Mouse (Mus musculus): ENCODE measurements around the gene Vps16. TPM values are rescaled to one million over a fixed set of nuclear protein-coding genes. Genes with fewer than 3 reads are reported as not detected.

The Vps16 gene
- 13.0 TPM for polyA plus RNA-seq (2014; fragmentation: Illumina TruSeq; extraction: RNeasy Lipid Tissue Mini Kit (QIAGEN cat#74804); ENCODE audit: low read depth, low replicate concordance)

GRCm38 (mm10) chr2:130424126-130424853 is at the start of gene Vps16, which contains the start of gene Pced1a:
Gene Vps16 (plus strand): TSS chr2:130424339.
Gene Pced1a (minus strand): TSS chr2:130424701.

GRCm38 (mm10) chr2:130397186-130397985 is 26.8 kb upstream of the Vps16 start, which contains the start of gene Cpxm1:
Gene Cpxm1 (minus strand): TSS chr2:130397574.

DNA sequence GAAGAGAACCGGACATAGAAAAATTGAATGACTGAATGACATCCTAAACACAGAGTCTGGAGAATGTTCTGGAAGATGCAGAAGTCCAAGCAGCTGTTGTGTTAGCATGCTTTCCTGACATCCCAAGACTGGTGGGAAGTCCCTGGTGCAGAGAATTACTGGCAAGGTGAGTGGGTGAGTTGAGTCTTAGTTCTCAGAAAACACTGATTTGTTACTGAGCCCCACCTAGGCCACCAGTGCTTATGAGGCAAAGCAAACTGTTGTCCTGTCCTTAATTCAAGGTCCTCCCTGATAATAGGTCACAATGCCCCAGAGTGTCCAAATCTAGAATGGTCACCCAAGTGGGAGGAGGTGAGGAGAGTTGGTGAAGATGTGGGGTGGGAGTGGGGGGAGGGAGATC is 19.2 kb upstream of the Vps16 start, which contains the start of the genes Gm28372 and 1700020A23Rik:
Gm28372 (plus strand) TSS at position 301 of the 400 bp plus-strand sequence.
1700020A23Rik (plus strand) TSS at position 321 of the 400 bp plus-strand sequence.

DNA sequence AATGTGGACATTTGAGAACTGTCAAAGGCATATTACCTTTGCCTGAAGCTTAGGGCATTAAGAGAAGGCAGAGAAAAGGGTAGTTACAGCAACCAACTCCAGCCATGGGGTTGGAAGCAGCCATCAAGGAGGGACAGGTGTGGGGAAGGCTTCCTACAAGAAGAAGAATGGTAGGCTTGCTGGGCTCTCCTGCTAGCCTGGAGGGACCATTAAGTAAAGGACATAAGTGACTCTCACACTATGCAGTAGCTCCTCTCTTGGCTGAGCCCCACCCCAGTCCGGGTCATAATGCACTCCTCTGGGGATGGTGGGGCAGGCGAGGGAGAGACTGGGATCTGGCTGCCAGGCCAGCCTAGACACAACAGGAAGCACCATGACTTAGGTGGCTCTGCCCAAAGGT is 18.0 kb upstream of the Vps16 start, which contains the start of gene Tmem239:
Tmem239 (plus strand) TSS at position 301 of the 400 bp plus-strand sequence.

DNA sequence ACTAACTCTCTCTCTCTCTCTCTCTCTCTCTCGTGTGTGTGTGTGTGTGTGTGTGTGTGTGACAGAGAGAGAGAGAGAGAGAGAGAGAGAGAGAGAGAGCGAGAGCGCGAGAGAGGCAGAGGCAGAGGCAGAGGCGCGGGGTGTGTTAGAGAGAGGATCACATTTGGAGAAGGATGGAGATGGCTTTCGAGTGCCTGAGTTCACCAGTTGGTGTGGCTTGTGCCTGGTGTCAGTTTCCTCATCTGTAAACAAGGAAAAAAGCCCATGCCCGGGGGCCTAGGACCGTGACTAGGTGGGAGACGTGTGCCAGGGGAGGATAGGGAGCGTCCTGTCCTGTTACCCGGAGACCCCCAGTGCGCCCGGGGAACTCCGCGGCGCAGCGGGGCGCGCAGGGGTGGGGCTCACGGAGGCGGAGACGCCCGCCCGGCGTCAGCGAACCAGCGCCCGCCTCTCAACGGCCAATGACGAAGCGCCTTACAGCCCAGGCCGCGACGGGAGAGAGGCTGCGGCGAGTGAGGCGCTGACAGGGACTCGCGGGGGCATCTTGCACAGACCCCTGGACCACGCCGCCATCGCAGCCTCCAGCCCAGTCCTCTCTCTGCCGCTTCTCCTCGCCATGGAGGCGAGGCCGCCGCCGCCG is 25.8 kb downstream of the Vps16 start, which contains the start of gene Ptpra:
Ptpra (plus strand) TSS at position 485 of the 640 bp plus-strand sequence.

Other genes with a start within 250 kb of the Vps16 start
- gene Snrpb, start 244.9 kb upstream of the Vps16 start, polyA plus RNA-seq (2014; fragmentation: Illumina TruSeq; extraction: RNeasy Lipid Tissue Mini Kit (QIAGEN cat#74804); ENCODE audit: low read depth, low replicate concordance) = 14.1 TPM
- gene Tmc2, start 229.1 kb upstream of the Vps16 start, polyA plus RNA-seq (2014; fragmentation: Illumina TruSeq; extraction: RNeasy Lipid Tissue Mini Kit (QIAGEN cat#74804); ENCODE audit: low read depth, low replicate concordance) = not detected
- gene Nop56, start 149.9 kb upstream of the Vps16 start, polyA plus RNA-seq (2014; fragmentation: Illumina TruSeq; extraction: RNeasy Lipid Tissue Mini Kit (QIAGEN cat#74804); ENCODE audit: low read depth, low replicate concordance) = 30.7 TPM
- gene Idh3b, start 139.8 kb upstream of the Vps16 start, polyA plus RNA-seq (2014; fragmentation: Illumina TruSeq; extraction: RNeasy Lipid Tissue Mini Kit (QIAGEN cat#74804); ENCODE audit: low read depth, low replicate concordance) = 192 TPM
- not detected for gene Ebf4, start 129.2 kb upstream of the Vps16 start, polyA plus RNA-seq (2014; fragmentation: Illumina TruSeq; extraction: RNeasy Lipid Tissue Mini Kit (QIAGEN cat#74804); ENCODE audit: low read depth, low replicate concordance)
- gene Cpxm1, start 26.8 kb upstream of the Vps16 start, polyA plus RNA-seq (2014; fragmentation: Illumina TruSeq; extraction: RNeasy Lipid Tissue Mini Kit (QIAGEN cat#74804); ENCODE audit: low read depth, low replicate concordance) = not detected
- not detected for gene Gm28372, start 19.1 kb upstream of the Vps16 start, polyA plus RNA-seq (2014; fragmentation: Illumina TruSeq; extraction: RNeasy Lipid Tissue Mini Kit (QIAGEN cat#74804); ENCODE audit: low read depth, low replicate concordance)
- not detected for gene 1700020A23Rik, start 19.1 kb upstream of the Vps16 start, polyA plus RNA-seq (2014; fragmentation: Illumina TruSeq; extraction: RNeasy Lipid Tissue Mini Kit (QIAGEN cat#74804); ENCODE audit: low read depth, low replicate concordance)
- gene Tmem239, start 17.9 kb upstream of the Vps16 start, polyA plus RNA-seq (2014; fragmentation: Illumina TruSeq; extraction: RNeasy Lipid Tissue Mini Kit (QIAGEN cat#74804); ENCODE audit: low read depth, low replicate concordance) = not detected
- 4.3 TPM for gene Pced1a, start 362 bp downstream of the Vps16 start, polyA plus RNA-seq (2014; fragmentation: Illumina TruSeq; extraction: RNeasy Lipid Tissue Mini Kit (QIAGEN cat#74804); ENCODE audit: low read depth, low replicate concordance)
- gene Ptpra, start 25.9 kb downstream of the Vps16 start, polyA plus RNA-seq (2014; fragmentation: Illumina TruSeq; extraction: RNeasy Lipid Tissue Mini Kit (QIAGEN cat#74804); ENCODE audit: low read depth, low replicate concordance) = 135 TPM
- 1.3 TPM for gene Mrps26, start 139.4 kb downstream of the Vps16 start, polyA plus RNA-seq (2014; fragmentation: Illumina TruSeq; extraction: RNeasy Lipid Tissue Mini Kit (QIAGEN cat#74804); ENCODE audit: low read depth, low replicate concordance)
- not detected for gene Oxt, start 151.8 kb downstream of the Vps16 start, polyA plus RNA-seq (2014; fragmentation: Illumina TruSeq; extraction: RNeasy Lipid Tissue Mini Kit (QIAGEN cat#74804); ENCODE audit: low read depth, low replicate concordance)
- not detected for gene Avp, start 158.2 kb downstream of the Vps16 start, polyA plus RNA-seq (2014; fragmentation: Illumina TruSeq; extraction: RNeasy Lipid Tissue Mini Kit (QIAGEN cat#74804); ENCODE audit: low read depth, low replicate concordance)
- 27.5 TPM for gene Fastkd5, start 205.7 kb downstream of the Vps16 start, polyA plus RNA-seq (2014; fragmentation: Illumina TruSeq; extraction: RNeasy Lipid Tissue Mini Kit (QIAGEN cat#74804); ENCODE audit: low read depth, low replicate concordance)
- gene Ubox5, start 205.7 kb downstream of the Vps16 start, polyA plus RNA-seq (2014; fragmentation: Illumina TruSeq; extraction: RNeasy Lipid Tissue Mini Kit (QIAGEN cat#74804); ENCODE audit: low read depth, low replicate concordance) = 4.6 TPM
- gene Lzts3, start 218.5 kb downstream of the Vps16 start, polyA plus RNA-seq (2014; fragmentation: Illumina TruSeq; extraction: RNeasy Lipid Tissue Mini Kit (QIAGEN cat#74804); ENCODE audit: low read depth, low replicate concordance) = 16.7 TPM
- gene Ddrgk1, start 240.3 kb downstream of the Vps16 start, polyA plus RNA-seq (2014; fragmentation: Illumina TruSeq; extraction: RNeasy Lipid Tissue Mini Kit (QIAGEN cat#74804); ENCODE audit: low read depth, low replicate concordance) = 15.0 TPM
- gene Itpa, start 243.3 kb downstream of the Vps16 start, polyA plus RNA-seq (2014; fragmentation: Illumina TruSeq; extraction: RNeasy Lipid Tissue Mini Kit (QIAGEN cat#74804); ENCODE audit: low read depth, low replicate concordance) = 37.6 TPM